Mouse (Mus musculus) intestine, embryonic 16.5 days (tissue): ENCODE measurements at regions not wholly inside any gene's neighbourhood (a gene's known extent, or its start where the extent isn't known, plus 50 kb on each side); places are given as distances from the start of the nearest gene placed in this dataset.
A peak's percentile ranks its signal among the peaks of the same experiment; 100 is the strongest.
"Not testable (repeated sequence)": the region's sequence is repeated elsewhere in the genome, so short reads cannot be mapped to it uniquely, and the experiment has no call there.

Experiments used
- ATAC-seq: fragments of 200-750 bp; cut with Nextera tagmentation; 2 replicates; pipeline ENCODE4 v1.8.0; 2017; ENCODE audit warnings: moderate TSS enrichment, moderate library complexity
- H3K27ac ChIP-seq: fragments of 300-500 bp; sonication (generic); 2 replicates; pipeline ENCODE4 v1.5.1; 2014; ENCODE audit warnings: mild to moderate bottlenecking, low read length
- H3K27me3 ChIP-seq: fragments of 300-500 bp; sonication (generic); replicated peaks from 2 replicates; pipeline ENCODE4 v1.6.1; 2014; ENCODE audit warnings: low read length, control low read depth, mixed read lengths; ENCODE audit not compliant: control insufficient read depth, insufficient read depth
- H3K36me3 ChIP-seq: fragments of 300-500 bp; sonication (generic); 2 replicates; pipeline ENCODE4 v1.6.1; 2014; ENCODE audit warnings: low read length, control low read depth; ENCODE audit not compliant: control insufficient read depth, insufficient read depth
- H3K4me1 ChIP-seq: fragments of 300-500 bp; sonication (generic); 2 replicates; pipeline ENCODE4 v1.6.1; 2014; ENCODE audit warnings: low read length, control low read depth, mixed read lengths; ENCODE audit not compliant: control insufficient read depth, insufficient read depth
- H3K4me2 ChIP-seq: fragments of 300-500 bp; sonication (generic); 2 replicates; pipeline ENCODE4 v1.6.1; 2014; ENCODE audit warnings: low read depth, low read length, control low read depth
- H3K4me3 ChIP-seq: fragments of 300-500 bp; sonication (generic); 2 replicates; pipeline ENCODE4 v1.5.1; 2014; ENCODE audit warnings: mild to moderate bottlenecking, low read length
- H3K9ac ChIP-seq: fragments of 300-500 bp; sonication (generic); 2 replicates; pipeline ENCODE4 v1.6.1; 2014; ENCODE audit warnings: low read depth, low read length
- H3K9me3 ChIP-seq: fragments of 300-500 bp; sonication (generic); 2 replicates; pipeline ENCODE4 v1.6.1; 2016; ENCODE audit warnings: low read length, control low read depth; ENCODE audit not compliant: control insufficient read depth
- WGBS: fragments of 180-500 bp; shearing (Covaris S2); extraction: QIAGEN DNeasy Blood & Tissue Kit; methylation state at CpG from one replicate; pipeline ENCODE4 v1.1.7; 2014; 5-methylcytosine and 5-hydroxymethylcytosine counted together

DNA sequence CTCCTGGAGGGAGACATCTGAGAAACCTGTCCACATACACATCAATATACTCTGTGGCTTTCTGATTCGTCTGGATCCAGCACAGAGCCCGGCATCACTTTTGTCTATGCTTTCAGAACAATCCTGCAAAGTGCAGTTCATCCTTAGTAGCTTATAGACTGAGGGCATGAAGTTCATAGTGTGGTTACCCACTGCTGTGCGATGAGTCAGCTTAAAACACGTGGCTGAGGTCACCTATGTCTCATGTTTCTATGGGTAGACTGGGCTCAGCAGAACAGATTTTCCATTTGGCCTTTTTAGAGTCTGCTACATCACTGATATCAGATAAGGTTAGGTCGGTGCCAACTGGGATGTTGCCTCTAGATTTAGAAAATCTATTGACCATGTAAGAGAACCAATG is 126.8 kb upstream of the Nudt7 start:
- no peak for ATAC-seq
- Histone ChIP-seq H3K27ac (no peak overlapping the region), H3K4me2 (no peak overlapping the region), H3K9me3 (no peaks in the 10 kb centered on the region), H3K36me3 (no peaks in the 10 kb centered on the region), H3K4me1 (no peaks in the 10 kb centered on the region), H3K27me3 (no peaks in the 10 kb centered on the region), H3K9ac (no peak overlapping the region), H3K4me3 (no peak overlapping the region)
- WGBS: 80% methylated on average over 5 of the region's 5 CpGs

DNA sequence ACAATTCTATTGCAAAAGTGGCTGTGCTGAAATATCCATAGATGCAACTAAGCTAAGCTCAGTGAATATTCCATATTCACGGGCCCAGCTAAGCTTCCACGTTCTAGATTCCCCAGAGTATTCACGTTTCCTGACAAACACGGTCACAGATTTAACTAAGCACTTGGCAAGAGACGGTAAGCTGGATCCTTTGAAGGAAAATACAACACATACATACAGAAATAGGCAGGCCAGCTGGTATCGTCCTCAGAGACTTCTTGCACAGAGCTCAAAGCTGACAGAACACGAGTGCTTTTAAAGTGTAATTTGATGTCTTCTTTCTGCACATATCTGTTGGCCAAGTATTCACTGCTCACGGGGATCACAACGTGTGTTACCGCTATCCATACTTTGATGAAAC is 126.3 kb upstream of the Nudt7 start:
- no peaks in the 10 kb centered on the region for H3K9me3 ChIP-seq
- 80% methylated on average over 10 of the region's 10 CpGs for WGBS
- no peak for ATAC-seq
- no peaks in the 10 kb centered on the region for H3K4me1 ChIP-seq
- no peak overlapping the region for H3K9ac ChIP-seq
- H3K36me3 ChIP-seq: no peaks in the 10 kb centered on the region
- no peak overlapping the region for H3K4me3 ChIP-seq
- H3K27me3 ChIP-seq: no peaks in the 10 kb centered on the region
- H3K27ac ChIP-seq: no peak overlapping the region
- no peak overlapping the region for H3K4me2 ChIP-seq

DNA sequence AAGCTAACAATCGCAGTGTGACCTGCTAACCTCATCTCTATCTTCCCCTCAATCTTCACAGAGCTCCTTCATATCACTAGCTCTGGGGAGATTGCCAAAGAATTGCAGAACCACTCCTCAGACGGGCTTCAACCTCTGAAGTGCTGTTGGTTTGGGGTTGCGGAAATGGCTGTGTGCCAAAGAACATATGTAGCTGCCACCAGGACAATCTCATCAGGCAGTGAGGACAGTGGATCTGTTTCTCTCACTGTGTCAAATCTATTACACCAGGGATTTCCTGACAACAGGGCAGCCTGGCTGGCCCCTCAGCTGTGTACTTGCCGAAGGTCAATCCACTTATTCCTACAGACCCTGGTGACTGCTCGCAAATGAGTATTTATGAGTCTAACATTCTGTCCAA is 115.0 kb upstream of the Nudt7 start:
- Histone ChIP-seq H3K4me3 (no peak overlapping the region), H3K36me3 (no peaks in the 10 kb centered on the region), H3K9ac (no peak overlapping the region), H3K27ac (no peak overlapping the region), H3K4me1 (peaks cover 3% of the 10 kb centered on the region; the same call in 1 of the 2 replicates), H3K27me3 (no peaks in the 10 kb centered on the region), H3K9me3 (no peaks in the 10 kb centered on the region), H3K4me2 (no peak overlapping the region)
- peak; percentile 44; the same call in 1 of the 2 replicates for ATAC-seq
- WGBS: 34% methylated on average over 5 of the region's 5 CpGs

DNA sequence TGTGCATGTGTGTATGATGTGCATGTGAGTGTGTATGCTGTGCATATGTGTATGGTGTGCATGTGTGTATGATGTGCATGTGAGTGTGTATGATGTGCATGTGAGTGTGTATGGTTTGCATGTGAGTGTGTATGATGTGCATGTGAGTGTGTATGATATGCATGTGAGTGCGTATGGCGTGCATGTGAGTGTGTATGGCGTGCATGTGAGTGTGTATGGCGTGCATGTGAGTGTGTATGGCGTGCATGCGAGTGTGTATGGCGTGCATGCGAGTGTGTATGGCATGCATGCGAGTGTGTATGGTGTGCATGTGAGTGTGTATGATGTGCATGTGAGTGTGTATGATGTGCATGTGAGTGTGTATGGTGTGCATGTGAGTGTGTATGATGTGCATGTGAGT is 103.2 kb upstream of the Nudt7 start:
- H3K27ac ChIP-seq, H3K4me3 ChIP-seq, H3K36me3 ChIP-seq, H3K4me2 ChIP-seq, ATAC-seq, H3K9me3 ChIP-seq, H3K9ac ChIP-seq, H3K4me1 ChIP-seq, H3K27me3 ChIP-seq: not testable (repeated sequence)
- 96% methylated on average over 9 of the region's 9 CpGs for WGBS

DNA sequence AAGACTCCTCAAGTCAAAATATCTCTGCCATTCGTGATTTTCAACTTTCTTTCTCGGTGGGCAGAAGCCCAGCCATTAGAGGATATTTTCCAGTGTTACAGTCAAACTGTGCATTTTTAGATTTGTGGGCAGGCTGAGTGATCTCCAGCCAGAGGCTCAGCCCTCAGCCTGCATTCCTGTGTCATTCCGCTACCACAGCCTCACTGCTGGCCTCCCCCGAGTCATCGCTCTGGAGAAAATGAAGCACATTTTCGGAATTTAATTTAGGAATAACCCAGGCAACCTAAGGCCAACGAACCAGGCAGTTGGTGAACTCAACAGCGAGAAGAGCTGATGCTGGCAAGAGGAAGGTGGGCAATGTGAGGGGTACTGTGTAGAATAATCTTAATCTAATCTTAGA is 80.9 kb upstream of the Nudt7 start:
- no peak overlapping the region for H3K27ac ChIP-seq
- H3K4me1 ChIP-seq: no peaks in the 10 kb centered on the region
- no peak overlapping the region for H3K9ac ChIP-seq
- no peak overlapping the region for H3K4me2 ChIP-seq
- no peaks in the 10 kb centered on the region for H3K9me3 ChIP-seq
- no peak for ATAC-seq
- H3K36me3 ChIP-seq: no peaks in the 10 kb centered on the region
- no peak overlapping the region for H3K4me3 ChIP-seq
- WGBS: 79% methylated on average over 8 of the region's 8 CpGs
- H3K27me3 ChIP-seq: no peaks in the 10 kb centered on the region

DNA sequence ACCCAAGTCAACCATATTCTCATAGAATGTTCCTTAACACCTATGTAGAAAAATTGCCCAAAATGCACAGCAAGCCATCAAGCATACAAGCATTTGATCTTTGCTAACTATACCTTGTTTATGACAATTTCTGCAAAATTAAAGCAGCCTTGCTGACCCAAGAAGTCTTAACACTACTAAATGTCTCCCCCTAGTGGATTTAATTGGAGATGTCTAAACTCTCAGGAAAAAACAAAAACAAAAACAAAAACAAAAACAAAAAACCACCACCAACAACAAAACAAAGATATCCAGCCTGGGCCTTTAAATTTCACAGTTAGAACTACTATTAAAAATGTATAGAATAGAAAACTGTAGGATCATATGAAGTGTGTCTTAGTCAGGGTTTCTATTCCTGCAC is 69.8 kb upstream of the Nudt7 start:
- Histone ChIP-seq H3K36me3 (no peaks in the 10 kb centered on the region), H3K27me3 (no peaks in the 10 kb centered on the region), H3K4me1 (no peaks in the 10 kb centered on the region), H3K4me3 (no peak overlapping the region), H3K9ac (no peak overlapping the region), H3K27ac (no peak overlapping the region), H3K4me2 (no peak overlapping the region), H3K9me3 (no peaks in the 10 kb centered on the region)
- ATAC-seq: no peak

DNA sequence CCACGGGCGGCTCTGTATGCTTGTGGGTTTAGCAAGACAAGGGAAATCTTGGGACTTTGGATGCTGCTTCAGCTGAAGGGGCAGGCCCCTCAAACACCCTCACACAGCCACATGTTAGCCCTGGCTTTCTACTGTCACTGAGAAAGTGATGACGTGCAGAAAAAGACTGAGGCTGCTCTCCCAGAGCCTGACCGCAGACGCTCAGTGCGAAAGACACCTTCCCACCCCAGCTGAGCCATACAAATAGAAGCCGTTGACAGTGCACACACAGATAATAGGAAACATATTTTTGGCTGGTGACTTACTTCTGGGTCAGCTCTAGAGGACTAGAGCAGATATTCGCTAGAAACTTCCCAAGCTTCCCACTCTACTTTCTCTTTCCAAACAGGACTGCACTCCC is 61.0 kb upstream of the Nudt7 start:
- no peaks in the 10 kb centered on the region for H3K9me3 ChIP-seq
- no peaks in the 10 kb centered on the region for H3K4me1 ChIP-seq
- no peak overlapping the region for H3K9ac ChIP-seq
- H3K4me2 ChIP-seq: no peak overlapping the region
- ATAC-seq: no peak
- WGBS: 87% methylated on average over 8 of the region's 8 CpGs
- H3K36me3 ChIP-seq: no peaks in the 10 kb centered on the region
- H3K4me3 ChIP-seq: no peak overlapping the region
- no peak overlapping the region for H3K27ac ChIP-seq
- no peaks in the 10 kb centered on the region for H3K27me3 ChIP-seq

DNA sequence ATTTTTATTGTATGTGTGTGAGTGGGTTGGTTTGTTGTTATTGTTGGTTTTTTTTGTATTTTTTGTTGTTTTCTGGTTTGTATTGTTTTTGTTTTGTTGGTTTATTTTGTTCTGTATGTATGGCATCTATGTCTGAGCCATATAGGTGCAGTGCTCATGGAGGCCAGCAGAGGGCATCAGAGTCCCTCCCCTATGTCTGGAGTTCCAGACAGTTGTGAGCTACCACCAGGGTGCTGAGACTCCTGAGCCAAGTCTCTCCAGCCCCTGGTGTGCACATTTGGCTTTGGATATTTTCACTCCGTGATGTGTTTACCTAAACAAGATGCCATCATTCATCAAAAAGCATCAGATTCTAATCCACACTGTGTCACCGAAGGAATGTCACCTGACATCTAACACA is 59.2 kb upstream of the Nudt7 start:
- no peak for ATAC-seq
- no peaks in the 10 kb centered on the region for H3K27me3 ChIP-seq

DNA sequence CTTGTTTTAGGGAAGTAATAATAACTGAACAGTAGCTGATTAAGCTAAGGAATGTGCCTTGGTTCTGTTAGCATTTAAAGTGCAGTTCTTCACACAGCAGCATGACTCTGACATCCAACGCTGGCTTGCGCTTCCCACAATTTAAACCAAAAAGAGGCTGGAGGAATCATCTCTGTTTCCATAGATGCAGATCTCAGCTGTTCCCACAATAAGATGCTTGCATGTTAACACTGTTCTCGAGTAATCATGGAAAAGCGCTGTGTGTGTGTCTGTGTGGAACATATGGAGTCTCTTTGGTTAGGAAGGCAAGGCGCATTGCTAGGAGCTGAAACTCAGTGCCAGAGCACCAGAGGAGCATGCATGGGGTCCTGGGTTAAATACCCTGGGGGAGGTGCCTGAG is 56.7 kb upstream of the Nudt7 start:
- Histone ChIP-seq H3K9ac (no peak overlapping the region), H3K4me1 (no peaks in the 10 kb centered on the region), H3K27me3 (no peaks in the 10 kb centered on the region), H3K36me3 (no peaks in the 10 kb centered on the region), H3K4me3 (no peak overlapping the region), H3K9me3 (no peaks in the 10 kb centered on the region), H3K27ac (no peak overlapping the region), H3K4me2 (no peak overlapping the region)
- WGBS: 87% methylated on average over 5 of the region's 5 CpGs
- ATAC-seq: no peak

More for the DNA sequence above, 59.2 kb upstream of the Nudt7 start:
- Histone ChIP-seq H3K9ac (no peak overlapping the region), H3K27ac (no peak overlapping the region), H3K9me3 (no peaks in the 10 kb centered on the region), H3K4me2 (no peak overlapping the region), H3K4me3 (no peak overlapping the region), H3K36me3 (no peaks in the 10 kb centered on the region), H3K4me1 (no peaks in the 10 kb centered on the region)
- WGBS: 80% methylated on average over 2 of the region's 2 CpGs

DNA sequence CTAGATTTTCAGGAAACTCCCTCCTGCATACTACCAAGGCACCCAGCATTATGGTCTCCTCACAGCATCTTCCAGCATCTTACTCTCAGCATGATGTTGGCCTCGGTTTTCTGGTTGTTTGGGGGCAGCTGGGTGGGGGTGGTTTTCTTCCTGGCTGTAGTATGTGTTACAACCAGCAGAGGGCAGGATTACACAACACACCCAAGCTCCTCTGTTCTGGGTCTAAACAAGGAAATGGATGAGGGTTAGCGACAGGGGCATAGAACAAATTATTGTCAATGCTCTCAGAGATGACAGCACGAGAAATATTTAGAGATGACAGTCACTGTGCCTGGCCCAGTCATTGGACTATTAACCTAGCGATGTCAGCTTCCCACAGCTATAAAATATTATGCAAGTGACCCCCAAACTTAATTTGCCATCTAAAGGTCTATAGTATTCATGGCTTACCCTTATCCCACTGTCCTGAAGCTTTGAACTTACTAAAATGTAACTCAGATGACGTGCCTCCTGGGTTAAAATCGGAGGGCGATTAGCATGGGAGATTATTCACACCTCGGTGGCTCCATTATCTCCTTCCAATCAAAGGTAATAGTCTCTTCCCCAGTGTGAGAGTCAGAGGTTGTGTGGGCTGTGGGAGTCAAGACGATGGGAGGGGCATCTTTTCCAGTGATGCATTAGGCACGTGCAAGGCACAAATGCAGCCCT is 52.2 kb upstream of the Nudt7 start:
- peak; percentile 48; the same call in 1 of the 2 replicates for ATAC-seq
- Histone ChIP-seq H3K4me3 (no peak overlapping the region), H3K9me3 (no peaks in the 10 kb centered on the region), H3K36me3 (no peaks in the 10 kb centered on the region), H3K9ac (no peak overlapping the region), H3K4me1 (no peaks in the 10 kb centered on the region), H3K27me3 (no peaks in the 10 kb centered on the region), H3K27ac (no peak overlapping the region), H3K4me2 (no peak overlapping the region)
- WGBS: 10% methylated on average over 10 of the region's 10 CpGs
